Mouse (Mus musculus): ENCODE data around the gene Zdhhc14.

Gene Zdhhc14

DNA sequence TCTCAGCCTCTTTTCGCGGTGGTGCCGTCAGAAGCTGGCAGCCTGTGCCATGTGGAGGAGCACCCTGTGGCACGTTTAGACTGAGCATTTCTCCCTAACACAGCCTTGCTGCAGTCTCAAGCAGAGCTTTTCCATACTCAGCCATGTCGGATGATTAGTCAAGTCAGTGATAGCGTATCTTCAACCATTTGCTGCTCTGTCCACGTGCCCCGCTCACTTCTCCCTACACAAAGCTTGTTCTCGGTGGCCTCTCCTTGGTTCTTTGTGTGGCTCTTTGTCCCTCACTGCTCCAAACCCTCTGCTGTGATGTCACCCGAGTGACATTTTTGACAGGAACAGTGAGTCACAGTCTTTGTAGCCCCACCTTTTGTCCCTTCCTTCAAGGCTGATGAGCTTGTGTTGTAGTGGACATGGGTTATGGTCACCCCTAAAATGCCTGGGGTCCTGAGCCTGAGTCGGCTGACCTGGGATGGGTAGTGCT is 44.8 kb downstream of the Zdhhc14 start:
- ChIA-PET CTCF (interaction anchor here in 3 of 4 experiments (0.7 to 2.6 kb wide), 5 partner anchors 97 to 216 kb away, joined by 3 to 15 read pairs (median 4); partner anchors contain the start of gene Tmem242 (in 2 of the 3)), POLR2A (interaction anchor here in 1 of 4 experiments (2.7 kb wide), 1 partner anchor 97 kb away, joined by 21 read pairs; the partner anchor contains the start of gene Tmem242)

DNA sequence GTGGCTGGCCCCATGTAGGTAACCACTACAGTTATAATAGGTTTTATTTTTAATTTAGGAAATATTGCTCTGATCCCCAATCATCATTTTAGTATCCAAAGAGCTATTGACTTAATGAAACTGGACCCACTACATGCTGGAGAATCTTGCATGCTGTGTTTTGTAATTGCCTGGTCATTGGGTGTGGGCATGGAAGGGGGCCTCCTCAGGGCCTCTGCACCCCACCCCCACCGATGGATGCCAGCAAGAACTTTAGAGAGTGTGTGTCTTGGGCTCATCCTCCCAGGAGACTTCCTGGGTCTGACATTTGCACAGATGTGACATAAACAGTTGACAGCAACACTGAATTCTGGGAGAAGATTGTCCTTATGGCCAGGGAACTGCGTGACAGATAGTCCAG is 49.8 kb downstream of the Zdhhc14 start:
- CTCF ChIA-PET: no interaction called here
- POLR2A ChIA-PET: no interaction called here

DNA sequence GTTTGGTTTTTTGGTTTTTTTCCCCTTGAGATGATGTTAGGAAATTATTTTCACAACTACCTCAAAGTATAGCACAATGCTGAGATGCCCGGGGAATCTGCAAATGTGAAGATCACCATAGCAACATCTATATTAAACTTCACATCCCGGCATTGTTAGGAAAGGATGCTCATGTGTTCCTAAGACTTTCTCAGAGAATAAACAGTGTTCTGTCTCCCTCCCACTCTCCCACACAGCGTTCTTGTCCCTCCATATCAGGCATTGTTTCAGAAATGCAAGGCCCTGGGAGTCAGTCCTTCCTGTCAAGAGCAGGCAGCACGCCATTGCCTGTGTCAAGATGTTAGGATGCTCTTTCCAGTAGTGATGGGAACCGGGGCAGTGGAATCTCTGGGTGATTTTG is 51.7 kb downstream of the Zdhhc14 start:
- CTCF ChIA-PET: no interaction called here
- POLR2A ChIA-PET: no interaction called here

DNA sequence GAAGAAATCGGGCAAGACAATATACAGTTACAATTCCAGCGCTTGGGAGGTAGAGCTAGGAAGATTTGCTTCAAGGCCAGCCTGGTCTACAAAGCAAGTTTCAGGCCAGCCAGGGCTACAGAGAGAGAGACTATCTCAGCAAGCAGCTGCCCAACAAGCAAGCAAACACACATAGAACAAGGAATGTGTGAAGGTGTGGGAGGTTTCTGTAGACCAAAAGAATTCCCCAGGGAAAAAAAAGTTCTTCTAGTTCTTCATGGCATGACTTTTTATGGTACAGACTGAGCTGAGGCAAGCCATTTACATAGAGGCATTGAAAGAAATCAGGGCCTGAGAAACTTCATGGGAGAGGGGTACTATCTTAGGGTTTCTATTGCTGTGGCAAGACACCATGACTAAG is 52.7 kb downstream of the Zdhhc14 start:
- POLR2A ChIA-PET: interaction anchor here in 1 of 4 experiments (0.9 kb wide), 1 partner anchor 12 kb away, joined by 3 read pairs; no protein-coding TSS in a partner anchor

DNA sequence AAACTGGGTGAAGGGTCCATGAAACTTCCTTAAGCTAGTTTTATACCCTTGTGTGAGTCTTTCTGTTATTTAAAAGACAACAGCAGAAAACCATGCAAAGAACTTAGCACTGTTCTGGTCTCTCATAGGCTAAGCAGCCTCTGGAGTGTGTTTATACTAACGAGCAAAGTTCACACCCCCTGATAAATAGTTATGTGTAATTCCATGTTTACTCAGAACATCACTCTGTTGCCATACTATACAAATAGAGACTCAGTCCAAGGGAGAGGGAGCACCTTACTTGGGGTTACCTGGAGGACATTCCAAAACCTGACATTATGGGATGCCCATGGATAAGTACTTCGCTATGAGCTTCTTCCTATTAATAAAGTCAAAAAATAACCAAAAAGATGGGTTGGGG is 56.2 kb downstream of the Zdhhc14 start:
- POLR2A ChIA-PET: no interaction called here
- CTCF ChIA-PET: no interaction called here

More for the DNA sequence above, 52.7 kb downstream of the Zdhhc14 start:
- CTCF ChIA-PET: interaction anchor here in 1 of 4 experiments (0.5 kb wide), 1 partner anchor 252 kb away, joined by 3 read pairs; no protein-coding TSS in a partner anchor

DNA sequence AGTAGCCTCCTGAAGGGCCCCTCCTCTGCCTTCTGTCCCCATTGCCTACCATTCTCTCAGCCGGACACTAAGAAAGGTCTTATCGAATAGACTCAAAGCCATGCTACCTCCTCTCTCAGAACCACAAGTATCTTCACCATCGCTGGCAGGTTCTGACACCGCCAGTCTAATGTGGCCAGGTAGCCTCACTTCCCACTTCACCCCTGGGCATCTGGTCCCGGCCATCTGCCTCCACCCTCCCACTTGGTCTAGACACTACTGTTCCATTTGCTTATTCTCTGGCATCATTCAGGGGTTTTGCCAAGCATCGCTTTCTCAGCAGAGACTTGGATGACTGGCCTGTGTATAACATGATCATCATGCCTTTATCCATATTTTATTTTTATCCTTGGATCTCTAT is 57.1 kb downstream of the Zdhhc14 start:
- ChIA-PET POLR2A (no interaction called here), CTCF (no interaction called here)

DNA sequence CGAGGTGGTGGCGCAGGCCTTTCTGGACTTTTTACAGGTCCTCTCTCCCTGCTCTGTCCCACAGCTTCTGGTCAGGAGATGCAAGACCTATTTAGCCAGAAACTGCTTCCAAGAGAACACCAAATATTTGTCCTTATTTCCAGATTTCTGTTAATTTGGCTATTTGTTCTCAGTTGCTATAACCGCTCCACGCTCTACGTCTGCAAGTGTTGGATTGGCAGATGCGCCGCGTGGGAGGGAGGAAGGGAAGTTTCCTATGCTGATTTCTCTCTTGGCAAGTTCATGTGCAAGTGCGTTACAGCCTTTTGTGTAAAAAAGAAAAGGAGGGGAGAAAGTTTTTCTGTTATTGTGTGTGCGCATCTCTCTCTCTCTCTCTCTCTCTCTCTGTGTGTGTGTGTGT is 58.1 kb downstream of the Zdhhc14 start:
- CTCF ChIA-PET: no interaction called here
- POLR2A ChIA-PET: no interaction called here

DNA sequence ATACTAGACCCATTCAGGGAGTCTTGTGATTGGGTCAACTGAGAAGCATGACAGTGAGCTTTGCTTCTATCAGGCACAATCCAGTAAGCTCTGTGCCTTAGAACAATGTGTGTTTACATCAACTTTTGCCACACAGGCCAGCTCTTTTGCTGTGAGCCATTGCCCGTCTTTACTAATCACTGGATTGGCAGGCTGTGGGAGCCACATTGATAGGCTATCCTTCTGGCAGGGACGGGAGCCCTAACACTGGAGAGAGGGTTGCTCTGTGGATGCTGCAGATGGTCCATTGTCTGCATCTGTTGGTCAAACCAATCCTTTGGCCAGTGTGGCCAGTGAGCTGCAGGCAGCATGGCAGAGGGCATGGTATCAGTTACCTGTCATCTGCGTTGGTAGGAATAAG is 58.8 kb downstream of the Zdhhc14 start:
- ChIA-PET CTCF (interaction anchor here in 2 of 4 experiments (0.6 to 0.7 kb wide), 2 partner anchors 111 to 172 kb away, joined by 3 to 5 read pairs; no protein-coding TSS in a partner anchor), POLR2A (no interaction called here)

DNA sequence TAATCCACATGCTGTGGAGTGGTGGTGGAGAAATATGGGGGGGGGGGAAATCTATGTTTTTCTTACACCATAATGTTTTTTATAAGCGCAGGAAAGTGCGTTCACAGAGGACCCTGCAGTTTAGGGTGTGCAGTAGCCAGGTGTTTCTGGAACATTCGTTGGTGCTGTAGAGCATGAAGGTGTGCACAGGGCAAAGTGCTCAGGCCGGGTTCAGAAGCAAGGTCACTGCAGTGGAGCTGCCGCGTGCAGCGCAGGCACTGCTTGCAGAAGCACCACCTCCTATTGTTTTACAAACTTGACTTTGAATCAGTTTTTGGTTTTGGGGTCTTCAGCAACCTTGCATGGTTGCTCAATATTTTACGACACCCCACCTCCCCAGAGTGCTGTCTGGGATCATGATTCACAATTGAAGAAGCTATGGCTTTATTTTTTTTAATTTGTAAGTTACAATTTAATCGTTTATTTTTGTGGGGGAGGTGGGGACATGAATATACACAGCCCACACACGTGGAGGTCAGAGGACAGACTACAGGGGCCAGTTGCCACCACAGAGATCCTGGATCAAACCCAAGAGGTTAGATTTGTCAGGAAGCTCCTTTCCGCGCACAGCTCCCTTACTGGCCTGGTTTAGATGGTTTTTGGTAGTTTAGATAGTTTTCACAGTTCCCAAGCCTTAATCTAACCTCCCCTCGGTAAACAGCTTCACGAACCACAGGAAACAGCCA is 59.8 kb downstream of the Zdhhc14 start:
- ChIA-PET CTCF (interaction anchor here in 2 of 4 experiments (0.6 to 0.7 kb wide), 3 partner anchors 17 to 112 kb away, joined by 3 to 5 read pairs (median 4); no protein-coding TSS in a partner anchor), POLR2A (interaction anchor here in 1 of 4 experiments (1.0 to 1.6 kb wide), 4 partner anchors 11 to 227 kb away, joined by 3 to 5 read pairs (median 4); partner anchors contain the start of gene Tmem242)

DNA sequence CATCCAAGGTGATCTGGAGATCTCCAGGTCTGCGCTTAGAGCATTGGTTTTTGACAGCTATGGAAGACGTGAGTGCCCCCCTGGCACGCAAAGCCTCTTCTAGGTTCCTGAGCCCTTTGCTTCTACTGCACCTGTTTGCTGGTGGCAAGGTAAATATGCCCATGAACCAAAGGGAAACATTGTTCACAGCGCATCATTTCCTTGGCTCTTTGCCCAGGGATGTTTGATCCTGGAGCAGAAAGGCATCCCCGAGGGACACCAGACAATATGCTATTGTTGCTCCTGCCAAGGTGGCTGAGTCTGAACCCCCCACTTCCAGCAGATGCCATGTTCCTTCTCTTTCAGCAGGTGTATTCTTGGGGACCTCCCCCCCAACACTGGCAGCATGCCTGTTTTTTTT is 61.2 kb downstream of the Zdhhc14 start:
- ChIA-PET POLR2A (interaction anchor here in 1 of 4 experiments (0.8 to 1.6 kb wide), 2 partner anchors 10 to 14 kb away, joined by 3 to 4 read pairs; no protein-coding TSS in a partner anchor), CTCF (no interaction called here)

DNA sequence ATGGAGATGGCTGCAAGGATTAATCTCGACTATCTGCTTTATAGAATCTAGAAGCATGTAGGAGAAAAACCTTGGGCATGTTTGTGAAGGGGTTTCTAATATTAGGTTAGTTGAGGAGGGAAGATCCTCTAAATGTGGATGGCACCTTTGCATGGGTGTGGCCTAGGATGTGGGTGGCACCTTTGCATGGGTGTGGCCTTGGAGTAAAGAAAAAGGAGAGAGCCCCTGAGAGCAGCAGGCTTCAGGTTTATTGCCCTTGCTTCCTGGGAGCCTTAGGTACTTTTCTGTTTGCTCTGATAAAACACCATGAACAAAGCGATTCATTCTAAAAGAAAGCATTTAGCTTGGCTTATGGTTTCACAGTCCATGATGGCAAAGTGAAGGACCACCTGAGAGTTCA is 62.2 kb downstream of the Zdhhc14 start:
- ChIA-PET CTCF (no interaction called here), POLR2A (interaction anchor here in 1 of 4 experiments (0.6 to 0.8 kb wide), 2 partner anchors 15 to 60 kb away, joined by 3 read pairs; no protein-coding TSS in a partner anchor)

DNA sequence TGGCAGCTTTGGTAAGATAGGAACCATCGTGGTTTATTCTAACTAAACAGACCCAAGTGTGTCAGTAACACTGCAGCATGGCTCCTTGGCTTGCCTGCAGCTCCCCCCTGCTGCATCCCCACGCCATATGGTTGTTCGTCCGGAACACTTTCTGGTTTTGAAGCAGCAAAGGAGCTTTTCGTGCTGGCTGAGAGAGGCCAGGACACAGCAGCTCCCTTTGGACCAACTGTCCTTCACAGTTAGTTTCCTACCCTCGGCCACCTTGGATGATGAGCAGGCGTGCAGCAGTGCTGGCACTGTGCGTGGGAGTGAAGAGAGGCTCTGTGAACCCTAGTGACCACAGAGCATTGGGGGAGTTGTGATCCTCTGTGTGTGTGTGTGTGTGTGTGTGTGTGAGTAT is 64.2 kb downstream of the Zdhhc14 start:
- POLR2A ChIA-PET: interaction anchor here in 2 of 4 experiments (0.6 to 1.2 kb wide), 3 partner anchors 12 to 116 kb away, joined by 3 to 5 read pairs (median 3); no protein-coding TSS in a partner anchor

DNA sequence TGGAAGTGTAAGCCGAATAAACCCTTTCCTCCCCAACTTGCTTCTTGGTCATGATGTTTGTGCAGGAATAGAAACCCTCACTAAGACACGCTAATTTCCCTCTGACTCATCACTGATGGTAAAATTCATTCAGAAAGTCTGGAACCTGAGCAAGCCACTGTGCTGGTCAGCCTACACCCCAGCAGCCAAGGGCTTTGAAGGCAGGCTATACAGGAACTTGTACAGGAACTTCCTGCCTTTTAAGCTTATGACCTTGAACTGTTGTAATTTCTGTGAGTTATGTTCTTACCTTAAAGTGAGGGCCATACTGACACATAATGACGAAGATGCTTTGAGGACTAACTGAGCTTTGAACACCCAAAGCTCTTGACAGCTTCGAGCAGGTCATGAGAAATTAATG is 67.9 kb downstream of the Zdhhc14 start:
- CTCF ChIA-PET: interaction anchor here (0.5 to 1.0 kb wide), 6 partner anchors 20 to 120 kb away, joined by 3 to 5 read pairs (median 3); partner anchors contain the start of gene Tmem242 (in 1 of the 4)
- POLR2A ChIA-PET: no interaction called here

More for the DNA sequence above, 64.2 kb downstream of the Zdhhc14 start:
- CTCF ChIA-PET: interaction anchor here in 1 of 4 experiments (0.6 kb wide), 1 partner anchor 110 kb away, joined by 3 read pairs; no protein-coding TSS in a partner anchor

DNA sequence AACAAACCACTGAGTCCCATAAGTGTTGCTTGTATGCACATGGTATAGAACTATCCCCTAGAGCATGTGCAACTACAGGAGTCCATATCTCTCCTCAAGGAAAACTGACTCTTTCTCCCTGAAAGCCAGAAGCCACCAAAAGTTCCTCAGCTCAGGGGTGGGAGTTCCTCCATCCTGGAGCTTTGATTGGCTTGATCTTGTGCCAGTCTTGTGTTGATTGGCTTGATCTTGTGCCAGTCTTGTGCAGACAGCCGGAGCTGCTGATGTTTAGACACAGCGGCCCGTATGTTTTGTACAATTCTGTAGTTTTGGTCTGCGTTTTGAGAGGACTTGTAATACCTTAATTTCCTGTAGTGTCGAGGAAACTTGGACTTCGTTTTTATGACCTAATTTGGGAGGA is 70.8 kb downstream of the Zdhhc14 start:
- CTCF ChIA-PET: interaction anchor here in 2 of 4 experiments (0.6 to 0.7 kb wide), 2 partner anchors 123 to 285 kb away, joined by 3 read pairs; partner anchors contain the start of gene Tmem242 (in 1 of the 2)
- POLR2A ChIA-PET: interaction anchor here in 2 of 4 experiments (0.6 to 1.5 kb wide), 2 partner anchors 10 to 123 kb away, joined by 4 read pairs; partner anchors contain the start of gene Tmem242 (in 1 of the 2)

DNA sequence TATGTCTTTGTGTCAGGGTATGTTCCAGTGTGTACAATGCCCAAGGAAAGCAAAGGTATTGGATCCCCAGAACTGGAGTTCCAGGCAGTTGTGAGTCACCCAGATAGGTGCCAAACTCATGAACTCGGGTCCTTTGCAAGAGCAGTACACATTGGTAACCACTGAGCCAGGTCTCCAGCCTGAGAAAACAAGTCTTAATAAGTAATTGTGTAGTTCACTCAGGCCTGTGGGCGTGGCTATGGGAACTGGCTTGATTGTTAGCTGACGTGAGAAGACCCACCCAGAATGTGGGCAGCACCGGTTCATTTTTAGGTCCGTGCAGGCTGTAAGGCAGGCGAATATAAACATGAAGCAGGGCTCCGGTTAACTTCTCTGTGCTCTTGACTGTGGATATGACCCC is 73.6 kb downstream of the Zdhhc14 start:
- CTCF ChIA-PET: interaction anchor here in 1 of 4 experiments (0.6 kb wide), 1 partner anchor 30 kb away, joined by 7 read pairs; no protein-coding TSS in a partner anchor

DNA sequence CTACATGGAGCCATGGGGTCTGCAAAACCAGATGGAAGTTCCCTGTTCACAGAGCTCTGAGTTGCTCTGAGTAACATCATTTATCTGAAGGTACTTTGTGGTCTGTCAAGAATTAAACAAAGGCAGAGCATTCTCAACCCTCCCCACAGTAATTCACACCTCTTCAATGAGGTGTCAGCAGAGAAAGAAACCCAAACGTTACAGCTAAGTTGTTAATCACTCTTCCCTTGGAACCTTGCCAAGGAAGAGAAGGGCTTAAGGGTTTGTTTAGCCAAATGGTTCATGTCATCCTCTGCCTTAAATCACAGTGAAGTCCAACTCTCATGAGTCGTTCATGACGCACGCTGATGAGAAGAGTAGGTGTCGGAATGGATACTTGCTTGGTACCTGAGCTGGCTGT is 75.6 kb downstream of the Zdhhc14 start:
- POLR2A ChIA-PET: interaction anchor here in 2 of 4 experiments (0.6 to 1.4 kb wide), 2 partner anchors 128 to 543 kb away, joined by 3 to 4 read pairs; partner anchors contain the start of gene Tmem242 (in 1 of the 2)
- CTCF ChIA-PET: no interaction called here

More for the DNA sequence above, 73.6 kb downstream of the Zdhhc14 start:
- POLR2A ChIA-PET: interaction anchor here in 1 of 4 experiments (1.0 kb wide), 1 partner anchor 125 kb away, joined by 3 read pairs; no protein-coding TSS in a partner anchor

DNA sequence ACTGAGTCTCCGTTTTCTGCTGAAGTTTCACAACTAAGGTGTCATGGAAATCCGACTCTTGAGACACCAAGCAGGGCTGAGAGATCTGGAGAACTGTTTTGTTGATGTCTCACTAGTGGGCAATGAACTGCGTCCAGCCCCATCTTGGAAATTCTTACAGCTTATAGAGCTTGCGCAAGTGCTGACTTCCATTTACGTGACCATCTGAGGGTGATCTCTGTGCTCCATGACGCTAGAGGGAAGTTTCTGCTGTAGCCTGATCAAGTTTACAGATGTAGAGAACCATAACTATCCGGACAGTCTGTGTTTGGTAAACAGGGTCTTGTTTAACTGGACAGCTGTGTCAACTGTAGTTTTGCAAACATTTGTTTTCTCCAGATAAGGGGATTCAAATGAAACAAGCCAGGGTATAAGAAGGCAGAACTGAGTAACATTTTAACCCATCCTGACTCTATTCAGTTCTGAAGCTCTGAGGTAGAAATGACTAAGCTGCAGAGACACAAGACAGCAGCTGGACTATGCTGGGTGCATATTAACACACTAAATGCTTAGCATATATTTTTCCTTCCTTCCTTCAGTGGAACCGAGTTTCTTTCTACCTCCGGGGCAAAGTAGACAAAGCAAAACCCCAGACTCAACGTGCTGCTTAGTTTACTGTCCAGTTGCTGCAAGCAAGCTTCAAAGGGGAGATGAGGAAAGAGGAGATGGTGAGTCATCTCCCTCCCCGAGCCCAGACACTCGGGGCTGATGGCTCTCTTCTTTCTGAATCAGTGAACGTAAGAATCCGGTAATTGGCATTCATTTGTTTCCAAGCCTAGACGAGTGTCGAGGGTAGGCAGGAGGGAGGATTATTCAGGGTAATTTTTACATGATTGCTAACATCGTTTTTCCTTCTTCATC is 77.0 kb downstream of the Zdhhc14 start:
- ChIA-PET CTCF (interaction anchor here in 1 of 4 experiments (0.6 to 0.8 kb wide), 2 partner anchors 54 to 160 kb away, joined by 3 read pairs; no protein-coding TSS in a partner anchor), POLR2A (interaction anchor here in 1 of 4 experiments (1.3 kb wide), 1 partner anchor 13 kb away, joined by 3 read pairs; no protein-coding TSS in a partner anchor)

DNA sequence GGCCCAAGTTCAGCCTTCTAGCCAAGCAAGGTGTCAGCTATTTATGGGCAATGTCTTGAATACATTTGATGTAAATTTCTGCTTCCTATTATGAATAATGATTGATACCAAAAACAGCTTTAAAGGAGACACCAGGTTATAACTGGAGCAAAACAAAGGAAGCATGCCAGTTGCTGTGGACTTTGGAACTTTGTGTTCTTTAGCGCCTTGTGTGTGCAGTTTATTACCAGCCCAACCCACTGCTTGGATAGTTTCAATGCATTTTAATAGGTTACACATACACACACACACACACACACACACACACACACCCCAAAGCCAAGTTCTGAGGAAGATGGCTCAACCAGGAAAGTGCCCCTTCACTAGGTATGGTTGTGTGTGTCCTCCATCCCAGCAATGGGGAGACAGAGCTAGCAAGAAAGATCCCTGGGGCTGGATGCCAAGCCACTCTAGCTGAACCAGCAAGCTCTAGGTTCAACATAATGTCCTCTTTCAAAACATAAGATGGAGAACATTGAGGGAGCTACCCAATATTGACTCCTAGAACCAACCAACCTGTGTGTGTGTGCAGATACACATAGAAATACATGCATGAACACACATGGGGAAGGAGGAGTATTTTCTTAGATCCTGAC is 79.9 kb downstream of the Zdhhc14 start:
- ChIA-PET POLR2A (interaction anchor here in 2 of 4 experiments (0.6 to 0.7 kb wide), 2 partner anchors 88 to 209 kb away, joined by 3 read pairs; no protein-coding TSS in a partner anchor), CTCF (no interaction called here)

Data from embryonic stem cell, embryonic (primary cell).